Mouse (Mus musculus) neutrophil, adult 83 days (primary cell): ENCODE data around the gene Mpzl3. TPM values are rescaled to one million over a fixed set of nuclear protein-coding genes. Genes with fewer than 3 reads are reported as not detected.

Experiments used
- total RNA-seq, 2 experiments: library from RNA; stranded (reverse); gene quantifications; one replicate each; pipeline ENCODE4 v1.2.4; 2023

The Mpzl3 gene
- 10 to 100 TPM in 1 of 2 experiments, 1 to 10 TPM in 1; 8.5 to 11.9 TPM for total RNA-seq

GRCm38 (mm10) chr9:45055082-45055713, at the start of gene Mpzl3:
Gene Mpzl3, plus strand, starts transcription at chr9:45055186.

GRCm38 (mm10) chr9:45009180-45010078, 45.6 kb upstream of the Mpzl3 start, which contains the start of gene Cd3e:
Gene Cd3e, minus strand, starts transcription at chr9:45009627.

GRCm38 (mm10) chr9:45039499-45039898, 15.5 kb upstream of the Mpzl3 start, which contains the start of gene Mpzl2:
Gene Mpzl2, plus strand, starts transcription at chr9:45039799.

GRCm38 (mm10) chr9:45079011-45079410, 24.0 kb downstream of the Mpzl3 start, which contains the start of gene Jaml:
Gene Jaml, plus strand, starts transcription at chr9:45079183.

DNA sequence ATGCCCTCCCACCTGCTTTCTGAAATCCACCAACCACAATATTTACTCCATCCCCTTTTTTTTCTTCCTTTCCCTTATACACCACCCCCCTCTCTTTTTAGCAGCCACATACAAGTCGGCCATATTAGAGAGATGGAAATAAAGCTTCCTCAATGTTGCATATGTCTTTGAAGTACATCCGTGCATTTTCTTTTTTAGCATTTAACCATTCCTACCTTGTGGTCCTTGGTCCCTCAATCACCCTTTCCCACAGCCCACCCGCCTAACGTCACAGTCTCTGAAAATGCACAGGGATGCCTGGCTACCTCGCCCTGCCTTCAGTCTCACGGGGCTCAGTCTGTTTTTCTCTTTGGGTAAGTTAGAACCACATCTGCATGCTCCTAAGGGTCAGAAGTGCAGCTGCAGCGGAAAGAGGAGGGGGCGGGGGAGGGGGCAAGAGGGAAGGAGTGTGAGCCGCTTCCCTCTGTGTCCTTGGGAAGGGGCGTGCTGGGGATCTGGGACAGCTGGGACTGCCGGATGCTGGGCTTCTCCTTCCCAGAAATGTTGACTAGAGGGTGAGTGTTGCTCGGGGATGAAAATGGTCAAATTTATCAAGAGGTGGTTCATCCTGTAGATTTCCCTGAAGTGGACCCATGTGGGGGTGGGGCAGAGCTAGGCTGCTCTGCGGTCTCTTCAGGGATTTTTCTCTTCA, 62.9 kb downstream of the Mpzl3 start, which contains the start of gene Scn2b:
Gene Scn2b (plus strand): TSS at position 42 of the 691 bp plus-strand sequence.

Other genes starting within 250 kb of the Mpzl3 start
- 10 to 100 TPM; 38.1 to 46.8 TPM for gene Kmt2a, start 173.9 kb upstream of the Mpzl3 start, total RNA-seq
- gene Atp5l, start 134.4 kb upstream of the Mpzl3 start, total RNA-seq = 100 to 1,000 TPM; 161 to 170 TPM
- 10 to 100 TPM; 69.0 to 81.5 TPM for gene Ube4a, start 89.6 kb upstream of the Mpzl3 start, total RNA-seq
- 1 to 10 TPM in 1 of 2 experiments, under 1 TPM in 1; 0.81 to 1.1 TPM for gene Cd3g, start 74.8 kb upstream of the Mpzl3 start, total RNA-seq
- 100 to 1,000 TPM; 108 to 125 TPM for gene Cd3d, start 73.4 kb upstream of the Mpzl3 start, total RNA-seq
- 1 to 10 TPM in 1 of 2 experiments, under 1 TPM in 1; 0.86 to 1.1 TPM for gene Cd3e, start 45.6 kb upstream of the Mpzl3 start, total RNA-seq
- gene Mpzl2, start 15.4 kb upstream of the Mpzl3 start, total RNA-seq = not detected
- 100 to 1,000 TPM in 1 of 2 experiments, 10 to 100 TPM in 1; 97.6 to 103 TPM for gene Jaml, start 24.0 kb downstream of the Mpzl3 start, total RNA-seq
- 1 to 10 TPM in 1 of 2 experiments, under 1 TPM in 1; 0.72 to 1.4 TPM for gene Scn2b, start 62.6 kb downstream of the Mpzl3 start, total RNA-seq
- under 1 TPM in 1 of 2 experiments, not detected in 1; 0.26 TPM for gene Scn4b, start 83.2 kb downstream of the Mpzl3 start, total RNA-seq
- not detected for gene BC049352, start 126.8 kb downstream of the Mpzl3 start, total RNA-seq
- not detected for gene Tmprss4, start 148.9 kb downstream of the Mpzl3 start, total RNA-seq
- 10 to 100 TPM; 54.8 to 69.1 TPM for gene Il10ra, start 214.0 kb downstream of the Mpzl3 start, total RNA-seq